ENCODE assay signal across 10 mouse cellular contexts in the genomic region with DNA sequence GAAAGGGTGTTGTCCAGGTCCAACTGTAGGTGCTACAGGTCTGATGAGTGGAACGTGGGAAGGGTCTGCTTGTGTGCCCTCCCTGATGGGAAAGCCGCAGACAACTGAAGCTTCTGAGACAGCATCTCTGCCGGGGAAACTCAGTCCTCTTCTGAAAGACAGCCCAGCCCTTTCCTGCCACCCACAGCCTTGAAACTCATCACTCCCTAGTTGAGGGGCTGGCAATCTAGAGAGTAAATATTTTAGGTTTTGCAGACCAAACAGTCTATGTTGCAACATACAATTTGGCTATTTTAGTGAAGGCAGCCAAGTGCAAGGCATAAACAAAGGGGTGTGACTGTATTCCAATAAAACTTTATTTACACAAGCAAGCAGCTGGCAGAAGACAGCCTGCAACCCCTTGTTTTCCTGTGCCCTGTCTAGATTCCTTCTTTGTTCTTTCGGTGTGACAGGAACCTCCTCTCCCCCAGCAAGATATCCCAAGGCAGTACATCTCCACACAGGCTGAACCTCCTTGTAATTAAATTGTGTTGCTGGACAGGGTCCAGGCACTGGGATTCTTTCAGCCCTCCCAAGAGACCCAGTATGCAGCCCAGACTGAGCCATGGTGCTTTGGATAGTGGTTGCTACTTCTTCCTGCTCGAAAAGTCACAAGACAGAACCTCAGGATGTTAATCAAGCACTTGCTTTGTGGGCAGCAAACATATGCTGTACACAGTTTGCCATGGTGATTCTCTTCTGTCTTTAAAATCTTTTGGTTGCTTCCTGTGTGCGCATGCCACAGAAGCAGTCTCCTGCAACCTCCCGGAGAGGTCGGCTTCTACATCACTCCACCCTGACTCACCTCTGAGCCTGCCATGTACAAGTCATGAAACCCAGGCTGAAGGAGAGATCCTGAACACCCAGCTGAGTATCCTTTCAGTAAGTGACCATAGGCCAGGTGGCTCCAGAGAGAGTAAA.
DNase-seq lines count a peak whose midpoint lies in the region; ATAC-seq and TF ChIP-seq lines count a peak whose summit lies in the region.
"Had no signal": no experiment of that assay in that cellular context is flagged by ENCODE, and none has a peak within 500 bp of the region (broad histone marks: within the 10 kb centered on the region; RNA-seq: fewer than 3 reads in every experiment).

No protein-coding gene starts in this region.

- peak; percentile 23; the same call in 1 of the 2 replicates for ATAC-seq in forebrain, postnatal 0 days
- no peak for ATAC-seq in forebrain, embryonic 13.5 days

- H3K27ac ChIP-seq in forebrain, postnatal 0 days (ENCODE audit: low read depth, low read length), result no peak overlapping the region
- H3K27ac ChIP-seq in forebrain, embryonic 13.5 days, result no peak overlapping the region
- H3K27ac ChIP-seq: gastrocnemius, adult 2 months had no signal

- no peaks in the 10 kb centered on the region for H3K36me3 ChIP-seq in forebrain, postnatal 0 days (ENCODE audit: insufficient read depth)
- no peaks in the 10 kb centered on the region for H3K36me3 ChIP-seq in forebrain, embryonic 13.5 days (ENCODE audit: poor library complexity, severe bottlenecking)

- H3K9me3 ChIP-seq in forebrain, postnatal 0 days (ENCODE audit: low read length), result no peaks in the 10 kb centered on the region
- H3K9me3 ChIP-seq in forebrain, embryonic 13.5 days (replicated peaks), result no peaks in the 10 kb centered on the region

- 0 out of 2 replicates have a peak, but pooled peaks cover 6% of the 10 kb centered on the region for H3K4me1 ChIP-seq in forebrain, postnatal 0 days (ENCODE audit: insufficient read depth)
- peaks cover 5% of the 10 kb centered on the region; the same call in 1 of the 2 replicates for H3K4me1 ChIP-seq in forebrain, embryonic 13.5 days

- DNase-seq in forebrain, postnatal 0 days, result no peak
- peak; percentile 8 for DNase-seq in kidney, adult 11 months
- no peak for DNase-seq in kidney, adult 18-20 months
- DNase-seq in MN1 (ENCODE audit: low spot score), result peak; percentile 7
- peak; percentile 75 for DNase-seq in kidney, postnatal 10 days
- DNase-seq in thymus, postnatal 4 days, result no peak
- DNase-seq in layer of hippocampus, postnatal 25 days (ENCODE audit: extremely low spot score in 1 of 2, low spot score in 1 of 2), result no peak
- DNase-seq: cerebellum, adult 9-11 months; gastrocnemius, adult 2 months had no signal

- no peaks in the 10 kb centered on the region for H3K27me3 ChIP-seq in forebrain, postnatal 0 days (ENCODE audit: insufficient read depth, low read length)
- H3K27me3 ChIP-seq in forebrain, embryonic 13.5 days, result no peaks in the 10 kb centered on the region

- WGBS in forebrain, postnatal 0 days, result 72% methylated on average over 8 of the region's 8 CpGs
- WGBS in forebrain, embryonic 13.5 days, result 81% methylated on average over 8 of the region's 8 CpGs

- H3K4me3 ChIP-seq in forebrain, postnatal 0 days (ENCODE audit: low read depth, low read length), result no peak overlapping the region
- no peak overlapping the region for H3K4me3 ChIP-seq in forebrain, embryonic 13.5 days
- H3K4me3 ChIP-seq: gastrocnemius, adult 2 months had no signal

- H3K4me2 ChIP-seq in forebrain, postnatal 0 days (ENCODE audit: low read depth), result no peak overlapping the region
- no peak overlapping the region for H3K4me2 ChIP-seq in forebrain, embryonic 13.5 days

- TF ChIP-seq CTCF in forebrain, postnatal 0 days (IDR thresholded peaks at IDR 0.05; ENCODE audit: low read depth), result no peak

- H3K9ac ChIP-seq in forebrain, postnatal 0 days, result no peak overlapping the region
- no peak overlapping the region for H3K9ac ChIP-seq in forebrain, embryonic 13.5 days

Comparison
In these comparisons a context has a peak if more than half of its experiments do, and no peak if none do; other contexts are left out.
1. DNase-seq: peak in kidney, adult 11 months (single experiment), MN1 (single experiment) and kidney, postnatal 10 days (single experiment); none in forebrain, postnatal 0 days (single experiment), kidney, adult 18-20 months (single experiment), thymus, postnatal 4 days (single experiment) and layer of hippocampus, postnatal 25 days (0 of 2).